Mouse (Mus musculus): ENCODE results near the gene Olfr945. TPM values are rescaled to one million over a fixed set of nuclear protein-coding genes. Genes with fewer than 3 reads are reported as not detected.

Olfr945 gene
- total and polyA plus RNA-seq, 3 experiments, result not detected

- H3K27ac ChIP-seq (ENCODE audit: insufficient read depth, low read depth), result no peak within 1 kb of the TSS
- no peaks in the 10 kb centered on the region for H3K9me3 ChIP-seq (replicated peaks; ENCODE audit: low read length)
- H3K27me3 ChIP-seq (replicated peaks), result no peaks in the 10 kb centered on the region
- DNase-seq (ENCODE audit: extremely low read depth), result no peak
- H3K4me2 ChIP-seq (ENCODE audit: insufficient read depth, low read depth, poor library complexity, severe bottlenecking), result no peak within 1 kb of the TSS
- TF ChIP-seq ZNF384 (IDR thresholded peaks at IDR 0.05; ENCODE audit: low read depth, low read length), result no peak
- no peak for TF ChIP-seq ETS1 (conservative IDR thresholded peaks at IDR 0.05; ENCODE audit: low read depth, low read length)
- no peak for TF ChIP-seq E2F4 (IDR thresholded peaks at IDR 0.05; ENCODE audit: insufficient replicate concordance, low read depth, low read length)
- TF ChIP-seq SMC3 (IDR thresholded peaks at IDR 0.05; ENCODE audit: low read depth, low read length), result no peak
- TF ChIP-seq MAX (IDR thresholded peaks at IDR 0.05; ENCODE audit: low read length), result no peak
- no peak for TF ChIP-seq UBTF (IDR thresholded peaks at IDR 0.05; ENCODE audit: low read depth, low read length)
- no peak for TF ChIP-seq SIN3A (IDR thresholded peaks at IDR 0.05; ENCODE audit: low read length)
- no peak for TF ChIP-seq ELF1 (IDR thresholded peaks at IDR 0.05; ENCODE audit: low read depth, low read length)
- TF ChIP-seq NELFE (IDR thresholded peaks at IDR 0.05; ENCODE audit: low read depth, low read length), result no peak
- TF ChIP-seq IRF4 (IDR thresholded peaks at IDR 0.05; ENCODE audit: low read depth, low read length), result no peak
- no peak for TF ChIP-seq CHD1 (IDR thresholded peaks at IDR 0.05; ENCODE audit: low read depth, low read length)
- no peak for TF ChIP-seq POLR2A (IDR thresholded peaks at IDR 0.05; ENCODE audit: low read depth, low read length)
- TF ChIP-seq CTCF (conservative IDR thresholded peaks at IDR 0.05 in 1 of 2, IDR thresholded peaks at IDR 0.05 in 1 of 2; ENCODE audit: low read depth in 2 of 2, low read length in 2 of 2), result no peak
- TF ChIP-seq TBP (conservative IDR thresholded peaks at IDR 0.05; ENCODE audit: low read depth, low read length), result no peak
- TF ChIP-seq CHD2 (IDR thresholded peaks at IDR 0.05; ENCODE audit: low read length), result no peak
- no peak within 1 kb of the TSS for H3K9ac ChIP-seq (ENCODE audit: insufficient read depth, low read depth)
- H3K36me3 ChIP-seq (replicated peaks in 1 of 2; ENCODE audit: control insufficient read depth in 1 of 2, insufficient read depth in 1 of 2, low read length in 1 of 2), result no peaks in the 10 kb centered on the region
- H3K79me2 ChIP-seq (replicated peaks; ENCODE audit: control insufficient read depth, extremely low read depth, insufficient read depth, poor library complexity, severe bottlenecking), result no peaks in the 10 kb centered on the region
- H3K4me3 ChIP-seq (replicated peaks in 1 of 3; ENCODE audit: low read depth in 2 of 3, low read length in 2 of 3, poor library complexity in 1 of 3), result no peak within 1 kb of the TSS
- in situ Hi-C loops (cut with MboI; ENCODE audit: low pct_ligation_motif_present, low pct_unique_long_range_greater_than_20kb, low sequenced_read_pairs) (no loop called here), dilution Hi-C loops (cut with MboI; ENCODE audit: extremely low pct_ligation_motif_present, extremely low pct_unique_long_range_greater_than_20kb, low sequenced_read_pairs) (no loop called here)
- no peaks in the 10 kb centered on the region for H3K4me1 ChIP-seq (ENCODE audit: control insufficient read depth in 1 of 2, insufficient read depth in 2 of 2)
These were observed 26.7 kb downstream of the Olfr945 start, which contains the start of gene Olfr1537 for GRCm38 (mm10) chr9:39249894-39250293. Olfr1537 (minus strand) TSS chr9:39249994.

Other genes with a start within 250 kb of the Olfr945 start
- not detected in 2 replicates for gene Olfr937, start 211.9 kb downstream of the Olfr945 start, total RNA-seq (2012; rRNA removed)
- gene Olfr937, start 211.9 kb downstream of the Olfr945 start, total RNA-seq (2014; rRNA removed), result not detected in 2 replicates
- gene Olfr937, start 211.9 kb downstream of the Olfr945 start, polyA plus RNA-seq (2012; ENCODE audit: insufficient read length, low read depth), result not detected in 2 replicates
- not detected in 2 replicates for gene Olfr938, start 197.9 kb downstream of the Olfr945 start, total RNA-seq (2012; rRNA removed)
- not detected in 2 replicates for gene Olfr938, start 197.9 kb downstream of the Olfr945 start, total RNA-seq (2014; rRNA removed)
- gene Olfr938, start 197.9 kb downstream of the Olfr945 start, polyA plus RNA-seq (2012; ENCODE audit: insufficient read length, low read depth), result not detected in 2 replicates
- gene Olfr27, start 148.7 kb downstream of the Olfr945 start, total RNA-seq (2012; rRNA removed), result not detected in 2 replicates
- not detected in 2 replicates for gene Olfr27, start 148.7 kb downstream of the Olfr945 start, total RNA-seq (2014; rRNA removed)
- not detected in 2 replicates for gene Olfr27, start 148.7 kb downstream of the Olfr945 start, polyA plus RNA-seq (2012; ENCODE audit: insufficient read length, low read depth)
- not detected in 2 replicates for gene Olfr943, start 110.5 kb downstream of the Olfr945 start, total RNA-seq (2012; rRNA removed)
- gene Olfr943, start 110.5 kb downstream of the Olfr945 start, total RNA-seq (2014; rRNA removed), result not detected in 2 replicates
- not detected in 2 replicates for gene Olfr943, start 110.5 kb downstream of the Olfr945 start, polyA plus RNA-seq (2012; ENCODE audit: insufficient read length, low read depth)
- not detected in 2 replicates for gene Olfr944, start 74.9 kb downstream of the Olfr945 start, total RNA-seq (2012; rRNA removed)
- gene Olfr944, start 74.9 kb downstream of the Olfr945 start, total RNA-seq (2014; rRNA removed), result not detected in 2 replicates
- gene Olfr944, start 74.9 kb downstream of the Olfr945 start, polyA plus RNA-seq (2012; ENCODE audit: insufficient read length, low read depth), result not detected in 2 replicates
- not detected in 2 replicates for gene Olfr1537, start 26.8 kb downstream of the Olfr945 start, total RNA-seq (2012; rRNA removed)
- not detected in 2 replicates for gene Olfr1537, start 26.8 kb downstream of the Olfr945 start, total RNA-seq (2014; rRNA removed)
- gene Olfr1537, start 26.8 kb downstream of the Olfr945 start, polyA plus RNA-seq (2012; ENCODE audit: insufficient read length, low read depth), result not detected in 2 replicates
- not detected in 2 replicates for gene Olfr948, start 49.2 kb upstream of the Olfr945 start, total RNA-seq (2012; rRNA removed)
- not detected in 2 replicates for gene Olfr948, start 49.2 kb upstream of the Olfr945 start, total RNA-seq (2014; rRNA removed)
- gene Olfr948, start 49.2 kb upstream of the Olfr945 start, polyA plus RNA-seq (2012; ENCODE audit: insufficient read length, low read depth), result not detected in 2 replicates
- not detected in 2 replicates for gene Olfr951, start 110.6 kb upstream of the Olfr945 start, total RNA-seq (2012; rRNA removed)
- gene Olfr951, start 110.6 kb upstream of the Olfr945 start, total RNA-seq (2014; rRNA removed), result not detected in 2 replicates
- gene Olfr951, start 110.6 kb upstream of the Olfr945 start, polyA plus RNA-seq (2012; ENCODE audit: insufficient read length, low read depth), result not detected in 2 replicates
- gene Olfr952, start 150.3 kb upstream of the Olfr945 start, total RNA-seq (2012; rRNA removed), result not detected in 2 replicates
- not detected in 2 replicates for gene Olfr952, start 150.3 kb upstream of the Olfr945 start, total RNA-seq (2014; rRNA removed)
- not detected in 2 replicates for gene Olfr952, start 150.3 kb upstream of the Olfr945 start, polyA plus RNA-seq (2012; ENCODE audit: insufficient read length, low read depth)
- not detected in 2 replicates for gene Olfr954, start 179.9 kb upstream of the Olfr945 start, total RNA-seq (2012; rRNA removed)
- gene Olfr954, start 179.9 kb upstream of the Olfr945 start, total RNA-seq (2014; rRNA removed), result not detected in 2 replicates
- not detected in 2 replicates for gene Olfr954, start 179.9 kb upstream of the Olfr945 start, polyA plus RNA-seq (2012; ENCODE audit: insufficient read length, low read depth)
- gene Olfr955, start 195.1 kb upstream of the Olfr945 start, total RNA-seq (2012; rRNA removed), result not detected in 2 replicates
- not detected in 2 replicates for gene Olfr955, start 195.1 kb upstream of the Olfr945 start, total RNA-seq (2014; rRNA removed)
- gene Olfr955, start 195.1 kb upstream of the Olfr945 start, polyA plus RNA-seq (2012; ENCODE audit: insufficient read length, low read depth), result not detected in 2 replicates
- not detected in 2 replicates for gene Olfr44, start 217.2 kb upstream of the Olfr945 start, total RNA-seq (2012; rRNA removed)
- gene Olfr44, start 217.2 kb upstream of the Olfr945 start, total RNA-seq (2014; rRNA removed), result not detected in 2 replicates
- not detected in 2 replicates for gene Olfr44, start 217.2 kb upstream of the Olfr945 start, polyA plus RNA-seq (2012; ENCODE audit: insufficient read length, low read depth)
- not detected in 2 replicates for gene Olfr957, start 239.0 kb upstream of the Olfr945 start, total RNA-seq (2012; rRNA removed)
- gene Olfr957, start 239.0 kb upstream of the Olfr945 start, total RNA-seq (2014; rRNA removed), result not detected in 2 replicates
- gene Olfr957, start 239.0 kb upstream of the Olfr945 start, polyA plus RNA-seq (2012; ENCODE audit: insufficient read length, low read depth), result not detected in 2 replicates

All from CH12.LX (cell line).